Mouse (Mus musculus) kidney, adult 11 months (tissue): ENCODE measurements around the gene Pum1.
"Not testable (repeated sequence)": the region's sequence is repeated elsewhere in the genome, so short reads cannot be mapped to it uniquely, and the experiment has no call there.

Source experiments
- DNase-seq: peaks from one replicate; pipeline ENCODE4 v3.0.0; 2022

The Pum1 gene

DNA sequence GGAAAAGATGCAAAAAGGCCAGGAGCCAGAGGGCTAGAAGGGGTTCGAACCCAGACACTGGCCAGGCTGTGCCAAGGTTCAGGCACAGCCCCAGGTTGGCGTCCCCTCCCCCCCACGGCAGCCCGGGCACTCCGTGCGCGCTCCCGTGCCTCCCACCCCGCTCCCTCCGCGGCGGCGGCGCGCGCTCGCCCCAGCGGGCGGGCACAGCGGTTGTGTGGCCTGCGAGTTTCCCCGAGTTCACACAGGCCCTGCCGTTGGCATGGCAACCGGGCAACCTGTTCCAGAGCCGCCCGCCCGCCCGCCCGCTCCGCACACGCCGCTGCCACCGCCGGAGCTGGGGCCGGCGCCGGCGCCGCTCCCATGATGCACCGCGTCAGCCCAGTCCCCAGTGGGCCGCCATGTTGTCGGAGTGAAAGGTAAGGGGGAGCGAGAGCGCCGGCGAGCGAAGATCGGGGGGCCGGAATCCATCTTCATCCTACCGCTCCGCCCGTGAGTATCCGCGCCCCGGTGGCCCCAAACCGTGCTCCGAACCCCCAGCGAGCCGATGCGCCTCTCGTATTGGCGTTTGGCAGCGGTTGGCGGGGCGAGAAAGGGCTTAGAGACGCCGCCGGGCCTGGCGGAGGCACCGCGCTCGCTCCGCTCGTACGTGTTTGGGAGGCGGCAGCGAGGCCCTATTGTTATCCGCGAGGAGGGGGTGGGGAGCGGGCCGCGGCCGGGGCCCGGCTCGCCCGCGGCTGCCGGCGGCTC, at the start of gene Pum1:
Gene Pum1 (plus strand): TSS at position 343 of the 747 bp plus-strand sequence.
- DNase-seq = peak; percentile 93

DNA sequence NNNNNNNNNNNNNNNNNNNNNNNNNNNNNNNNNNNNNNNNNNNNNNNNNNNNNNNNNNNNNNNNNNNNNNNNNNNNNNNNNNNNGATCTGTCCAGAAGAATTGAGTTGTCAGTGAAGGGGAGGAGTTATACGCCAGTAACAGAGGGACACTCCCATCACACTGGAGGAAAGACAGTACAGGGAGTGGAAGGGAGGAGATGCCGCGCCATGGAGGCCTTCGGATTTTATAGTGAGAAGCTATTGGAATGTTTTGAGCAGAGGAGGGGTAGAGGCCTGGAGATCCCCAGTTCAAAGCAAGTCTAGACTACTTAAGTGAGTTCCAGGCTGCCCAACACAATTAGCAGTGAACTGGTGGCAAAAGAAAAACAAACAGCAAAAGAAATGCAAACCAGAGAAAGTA, 33.7 kb upstream of the Pum1 start:
- DNase-seq = peak; percentile 42

DNA sequence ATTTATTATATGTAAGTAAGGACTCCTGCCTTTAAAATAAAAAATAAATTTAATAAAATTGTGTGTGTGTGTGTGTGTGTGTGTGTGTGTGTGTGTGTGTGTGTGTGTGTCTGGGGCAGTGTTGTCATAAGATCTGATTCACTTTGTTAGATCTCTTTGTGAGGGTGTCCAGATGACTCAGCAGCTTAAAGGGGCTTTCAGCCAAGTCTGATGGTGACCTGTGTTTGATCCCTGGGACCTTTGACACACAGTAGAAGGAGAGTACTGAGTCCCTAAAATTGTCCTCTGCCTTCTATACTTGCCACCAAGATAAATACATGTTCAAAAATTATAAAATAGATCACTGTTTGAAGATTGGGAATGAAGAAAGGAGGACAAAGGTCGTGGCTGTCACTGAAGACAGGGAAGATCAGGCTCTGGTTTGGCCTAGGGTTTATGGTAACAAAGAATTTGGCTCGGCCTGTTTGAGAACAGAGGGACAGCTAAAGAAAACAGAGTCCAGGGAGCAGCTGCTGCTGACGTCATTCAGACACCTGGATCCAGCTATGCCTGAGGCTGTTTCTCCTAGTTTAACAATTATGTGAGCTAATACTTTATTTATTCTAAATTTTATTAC, 32.8 kb upstream of the Pum1 start:
- no peak for DNase-seq

- not testable (repeated sequence) for DNase-seq
Observed at GRCm38 (mm10) chr4:130635076-130635475, 28.0 kb upstream of the Pum1 start.

- no peak for DNase-seq
Observed at GRCm38 (mm10) chr4:130636761-130637160, 26.4 kb upstream of the Pum1 start.

DNA sequence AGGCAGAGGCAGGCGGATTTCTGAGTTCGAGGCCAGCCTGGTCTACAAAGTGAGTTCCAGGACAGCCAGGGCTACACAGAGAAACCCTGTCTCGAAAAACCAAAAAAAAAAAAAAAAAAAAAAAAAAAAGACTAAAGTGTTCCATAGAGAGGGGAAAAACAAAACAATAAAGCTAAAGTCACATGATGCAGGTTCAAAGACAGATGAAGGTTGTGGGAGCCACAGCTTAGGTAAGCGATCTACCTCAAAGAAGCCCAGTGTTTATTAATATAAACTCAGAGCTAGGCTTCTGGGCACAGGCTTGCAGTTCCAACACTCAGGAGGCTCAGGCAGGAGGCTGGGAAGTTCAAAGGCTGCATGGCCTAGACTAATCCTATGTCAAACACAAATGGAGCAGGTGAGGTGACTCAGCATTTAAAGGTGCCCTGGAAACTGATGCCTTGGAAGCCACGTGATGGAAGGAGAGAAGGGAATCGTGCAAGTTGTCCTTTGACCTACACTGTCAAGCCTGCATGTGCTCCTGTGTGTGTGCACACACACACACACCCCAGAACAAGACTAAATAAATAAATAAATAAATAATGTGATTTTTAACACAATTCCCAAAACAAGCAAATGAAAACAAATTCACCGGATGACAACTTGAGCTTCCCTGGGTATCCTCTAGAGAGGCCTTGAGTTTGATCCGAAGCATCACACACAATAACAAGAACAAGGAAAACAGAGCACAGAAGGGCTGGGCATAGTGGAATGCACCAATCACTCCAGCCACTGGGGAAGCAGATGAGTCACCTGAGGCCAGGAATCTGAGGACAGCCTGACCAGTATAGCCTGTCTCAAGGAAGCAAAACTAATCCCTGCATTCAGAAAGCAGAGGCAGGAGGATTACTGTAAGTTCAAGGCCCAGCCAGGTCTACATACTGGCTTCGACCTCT, 25.4 kb upstream of the Pum1 start:
- peak; percentile 73 for DNase-seq

DNA sequence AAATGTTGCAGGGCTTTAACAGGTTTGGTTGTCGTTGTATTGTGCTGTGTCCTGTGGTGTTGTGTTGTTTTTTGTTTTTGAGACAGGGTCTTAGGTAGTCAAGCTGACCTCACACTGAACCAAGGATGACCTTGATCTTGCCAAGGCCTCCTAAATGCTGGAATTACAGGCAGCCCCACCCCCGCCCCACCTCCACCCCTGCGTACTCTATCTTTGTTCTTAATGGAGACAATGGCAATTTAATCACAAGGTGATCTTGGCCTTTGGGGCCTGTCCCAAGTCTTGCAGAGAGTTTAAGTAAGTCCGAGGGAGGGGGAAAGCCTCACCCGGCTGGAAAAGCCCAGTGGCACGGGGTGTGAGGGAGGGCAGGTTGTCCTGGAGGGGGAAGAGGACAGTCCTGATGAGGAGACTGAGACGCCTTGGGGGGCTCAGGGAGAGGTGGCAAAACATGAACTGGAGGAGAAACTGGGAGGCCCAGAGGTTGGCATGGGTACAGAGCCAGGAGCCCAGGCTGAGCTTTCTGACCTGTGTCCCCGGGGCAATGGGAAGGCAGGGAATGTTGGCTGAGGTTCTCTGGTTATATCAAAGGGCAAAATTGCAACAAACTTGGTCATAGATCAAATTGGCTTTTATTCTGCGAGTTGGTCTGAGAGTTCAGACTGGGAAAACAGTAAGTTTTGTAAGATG, 22.9 kb upstream of the Pum1 start:
- DNase-seq = peak; percentile 92

GRCm38 (mm10) chr4:130642468-130642867, 20.7 kb upstream of the Pum1 start:
- no peak for DNase-seq

- no peak for DNase-seq
Observed at GRCm38 (mm10) chr4:130645426-130645825, 17.7 kb upstream of the Pum1 start.

- DNase-seq = no peak
Observed at GRCm38 (mm10) chr4:130651286-130651685, 11.8 kb upstream of the Pum1 start.

DNA sequence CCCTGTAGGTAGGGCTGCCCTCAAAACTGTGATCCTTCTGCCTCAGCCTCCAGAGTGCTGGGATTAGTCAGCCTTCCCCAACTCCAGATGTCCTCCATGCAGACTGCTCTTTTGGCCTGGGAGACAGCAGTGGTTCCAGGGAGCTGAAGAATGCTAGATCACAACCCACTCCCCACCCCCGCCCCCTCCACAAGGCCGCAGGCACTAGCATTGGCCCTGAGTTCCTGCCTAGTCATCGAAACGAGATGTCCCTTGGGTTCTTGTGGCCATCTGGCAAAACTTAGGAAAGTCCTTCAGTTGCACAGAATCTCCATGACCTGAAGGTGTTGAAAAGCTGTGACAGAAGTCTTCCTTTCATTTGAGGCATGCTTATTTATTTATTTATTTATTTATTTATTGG, 10.6 kb upstream of the Pum1 start:
- no peak for DNase-seq

DNA sequence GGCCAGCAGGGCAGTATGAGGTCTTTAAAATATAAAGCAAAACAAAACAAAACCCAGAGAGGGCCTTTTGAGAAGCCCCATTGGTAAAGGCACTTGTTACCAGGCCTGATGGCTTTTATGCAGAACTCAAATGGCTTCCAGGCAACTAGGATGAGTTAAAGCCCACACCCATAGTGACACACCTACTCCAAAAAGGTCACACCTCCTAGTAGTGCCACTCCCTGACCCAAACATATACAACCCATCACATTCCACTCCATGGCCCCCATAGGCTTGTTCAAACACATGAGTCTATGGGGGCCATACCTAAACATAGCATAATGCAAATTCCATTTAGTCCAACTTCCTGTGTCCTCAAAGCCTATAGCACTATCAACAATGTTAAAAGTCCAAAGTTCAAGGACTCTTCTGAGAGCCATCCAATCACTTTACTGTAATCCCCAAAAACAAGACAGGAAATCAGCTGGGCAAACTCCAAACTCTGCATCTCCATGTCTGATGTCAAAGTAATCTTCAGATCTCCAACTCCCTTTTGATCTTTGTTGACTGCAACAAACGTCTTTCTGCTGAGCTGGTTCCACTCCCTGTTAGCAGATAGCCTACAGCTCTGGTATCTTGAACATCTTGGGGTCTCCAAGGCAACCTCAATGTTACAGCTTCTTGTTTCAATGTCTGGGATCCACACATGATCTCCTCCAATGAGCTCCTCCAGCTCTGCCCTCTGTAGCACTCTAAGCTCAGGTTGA, 5.1 kb upstream of the Pum1 start:
- DNase-seq = no peak

DNA sequence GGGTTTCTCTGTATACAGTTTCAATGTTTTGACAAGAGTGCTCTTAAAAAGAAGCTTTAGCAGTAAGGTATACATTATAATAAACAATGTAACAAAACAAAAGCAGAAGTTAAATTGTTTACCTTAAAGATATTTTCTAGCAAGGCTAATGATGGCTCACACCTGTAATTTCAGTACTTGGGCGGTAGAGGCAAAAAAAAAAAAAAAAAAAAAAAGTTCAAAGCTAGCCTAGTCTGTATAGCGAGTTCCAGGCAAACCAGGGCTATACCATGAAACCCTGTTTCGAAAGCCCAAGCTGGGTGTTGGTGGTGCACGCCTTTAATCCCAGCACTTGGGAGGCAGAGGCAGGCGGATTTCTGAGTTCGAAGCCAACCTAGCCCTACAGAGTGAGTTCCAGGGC, 3.7 kb upstream of the Pum1 start:
- DNase-seq = no peak

GRCm38 (mm10) chr4:130660106-130660505, 3.0 kb upstream of the Pum1 start:
- DNase-seq = no peak

DNA sequence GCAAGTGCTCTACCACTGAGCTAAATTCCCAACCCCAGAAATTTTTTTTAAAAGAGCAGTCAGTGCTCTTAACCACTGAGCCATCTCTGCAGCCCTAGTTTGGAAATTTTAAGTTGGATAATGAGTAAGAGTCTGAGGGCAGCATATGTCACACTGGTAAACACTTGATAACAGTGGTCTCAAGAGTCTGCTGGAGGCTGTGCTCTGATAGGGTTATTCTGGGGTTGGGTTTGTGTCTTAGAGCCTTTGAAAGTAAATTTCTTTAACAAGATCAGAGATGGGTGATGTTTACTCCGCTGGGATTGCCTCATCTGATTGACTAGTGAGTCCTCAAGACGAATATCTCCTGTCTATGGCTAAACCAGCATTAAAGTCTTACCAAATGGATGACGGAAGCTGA, 2.0 kb upstream of the Pum1 start:
- no peak for DNase-seq

- not testable (repeated sequence) for DNase-seq
Observed at GRCm38 (mm10) chr4:130662305-130662704, 816 bp upstream of the Pum1 start.

DNA sequence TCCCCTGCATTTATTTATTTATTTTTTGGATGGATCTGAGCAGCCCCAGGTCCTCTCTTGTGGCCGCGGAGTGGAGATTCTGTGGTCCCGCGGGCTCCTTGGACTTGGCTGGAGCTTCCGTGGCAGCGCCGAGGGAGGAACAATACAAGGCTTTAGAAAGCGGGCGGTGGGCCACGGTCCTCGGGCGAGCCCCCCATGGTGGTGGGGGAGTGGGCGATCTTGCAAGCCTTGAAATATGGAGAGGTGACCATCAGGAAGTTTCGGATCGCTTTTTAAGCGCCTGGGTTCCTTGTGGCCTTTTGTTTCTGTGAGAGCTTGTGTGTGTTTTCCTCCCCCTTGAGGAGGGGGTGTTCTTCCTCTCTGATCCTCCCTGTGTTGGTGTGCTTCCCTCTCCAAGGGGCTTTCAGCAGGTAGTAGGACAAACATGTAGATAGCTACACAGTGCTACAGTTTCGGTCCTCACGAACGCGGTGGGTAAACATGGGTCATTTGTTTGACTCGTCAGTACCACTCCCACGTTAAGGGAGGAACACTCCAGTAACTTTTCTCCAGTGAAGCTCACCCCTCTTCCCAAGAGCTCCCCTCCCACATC, 785 bp downstream of the Pum1 start:
- peak; percentile 31 for DNase-seq

- no peak for DNase-seq
Observed at GRCm38 (mm10) chr4:130664414-130665029, 1.4 kb downstream of the Pum1 start.

GRCm38 (mm10) chr4:130665176-130665575, 2.1 kb downstream of the Pum1 start:
- no peak for DNase-seq

- DNase-seq = no peak
Observed at GRCm38 (mm10) chr4:130667686-130668085, 4.6 kb downstream of the Pum1 start.

DNA sequence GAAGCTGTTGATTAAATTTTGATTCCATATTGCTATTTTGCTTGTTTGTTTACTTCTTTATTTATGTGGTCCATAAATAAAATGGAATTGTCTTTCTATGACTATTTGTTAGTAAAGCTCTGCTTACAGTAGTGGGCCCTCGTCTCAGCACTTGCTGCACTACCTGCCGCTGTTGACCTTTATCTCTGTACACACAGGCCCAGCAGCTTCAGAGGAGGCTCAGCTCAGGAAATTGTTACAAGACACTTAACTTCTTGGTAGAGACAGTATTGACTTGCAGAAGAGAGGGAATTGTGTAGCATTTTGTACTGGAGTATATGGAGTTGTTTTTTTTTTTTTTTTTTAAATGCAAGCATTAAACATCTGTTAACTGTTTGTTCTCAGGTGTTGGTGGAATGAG, 5.4 kb downstream of the Pum1 start:
- DNase-seq = no peak
